Mouse (Mus musculus) G1E (cell line): ENCODE data around the gene Pofut1.
"Not testable (repeated sequence)": the region's sequence is repeated elsewhere in the genome, so short reads cannot be mapped to it uniquely, and the experiment has no call there.

ENCODE experiments used
- CTCF ChIP-seq: IDR thresholded peaks from 2 replicates; pipeline ENCODE4 v1.5.1; 2012; ENCODE audit warnings: low read depth, low read length, inconsistent platforms, mixed read lengths
- GATA1 ChIP-seq: IDR thresholded peaks from 2 replicates; pipeline ENCODE4 v1.6.1; 2012; ENCODE audit warnings: borderline replicate concordance, low read length, inconsistent platforms, mixed read lengths

DNA sequence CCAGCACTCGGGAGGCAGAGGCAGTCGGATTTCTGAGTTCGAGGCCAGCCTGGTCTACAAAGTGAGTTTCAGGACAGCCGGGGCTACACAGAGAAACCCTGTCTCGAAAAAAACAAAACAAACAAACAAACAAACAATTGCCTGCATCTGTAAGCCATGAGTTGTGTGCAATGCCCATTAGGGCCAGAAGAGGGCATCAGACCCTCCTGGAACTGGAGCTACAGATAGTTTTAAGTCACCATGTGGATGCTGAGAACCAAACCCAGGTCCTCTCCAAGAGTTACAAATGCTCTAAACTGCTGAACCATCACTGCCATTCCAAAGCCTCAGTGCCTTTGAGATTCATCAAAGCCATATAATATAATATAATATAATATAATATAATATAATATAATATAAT lies 35.5 kb downstream of the Pofut1 start:
- not testable (repeated sequence) for TF ChIP-seq CTCF, GATA1
